Mouse (Mus musculus): ENCODE measurements around the gene Tbk1.

Gene Tbk1

GRCm38 (mm10) chr10:121586675-121587370, at the start of gene Tbk1:
TSS of gene Tbk1 (minus strand) at chr10:121586787.
- peak; percentile 94 for DNase-seq (ENCODE audit: low spot score)

GRCm38 (mm10) chr10:121636276-121636675, 49.7 kb upstream of the Tbk1 start:
- no peak for DNase-seq (ENCODE audit: low spot score)

GRCm38 (mm10) chr10:121634159-121634558, 47.6 kb upstream of the Tbk1 start:
- no peak for DNase-seq (ENCODE audit: low spot score)

DNA sequence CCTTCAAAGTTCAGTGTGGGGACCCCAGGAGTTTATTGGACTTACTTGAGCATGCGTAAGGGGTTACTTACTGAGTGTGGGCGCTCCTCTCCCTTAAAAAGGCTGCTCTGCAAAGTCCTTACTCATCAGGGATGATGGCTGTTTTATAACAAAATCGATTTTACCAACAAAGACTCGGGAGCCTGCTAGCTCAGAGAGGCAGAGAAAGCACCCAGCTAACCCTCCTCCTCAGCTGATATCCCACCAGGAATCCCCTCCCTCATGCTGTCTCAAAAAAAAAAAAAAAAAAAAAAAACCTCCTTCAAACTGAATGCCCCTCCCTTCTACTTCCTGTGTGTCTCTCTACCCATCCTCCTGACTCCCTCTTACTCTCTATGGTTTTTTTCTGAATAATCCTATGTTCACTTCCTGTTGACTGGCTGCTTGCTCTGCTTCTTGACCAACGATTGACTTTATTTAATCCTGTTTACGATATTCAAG, 42.0 kb upstream of the Tbk1 start:
- no peak for DNase-seq (ENCODE audit: low spot score)

- DNase-seq (ENCODE audit: low spot score), result no peak
These were observed 40.7 kb upstream of the Tbk1 start for GRCm38 (mm10) chr10:121627216-121627852.

DNA sequence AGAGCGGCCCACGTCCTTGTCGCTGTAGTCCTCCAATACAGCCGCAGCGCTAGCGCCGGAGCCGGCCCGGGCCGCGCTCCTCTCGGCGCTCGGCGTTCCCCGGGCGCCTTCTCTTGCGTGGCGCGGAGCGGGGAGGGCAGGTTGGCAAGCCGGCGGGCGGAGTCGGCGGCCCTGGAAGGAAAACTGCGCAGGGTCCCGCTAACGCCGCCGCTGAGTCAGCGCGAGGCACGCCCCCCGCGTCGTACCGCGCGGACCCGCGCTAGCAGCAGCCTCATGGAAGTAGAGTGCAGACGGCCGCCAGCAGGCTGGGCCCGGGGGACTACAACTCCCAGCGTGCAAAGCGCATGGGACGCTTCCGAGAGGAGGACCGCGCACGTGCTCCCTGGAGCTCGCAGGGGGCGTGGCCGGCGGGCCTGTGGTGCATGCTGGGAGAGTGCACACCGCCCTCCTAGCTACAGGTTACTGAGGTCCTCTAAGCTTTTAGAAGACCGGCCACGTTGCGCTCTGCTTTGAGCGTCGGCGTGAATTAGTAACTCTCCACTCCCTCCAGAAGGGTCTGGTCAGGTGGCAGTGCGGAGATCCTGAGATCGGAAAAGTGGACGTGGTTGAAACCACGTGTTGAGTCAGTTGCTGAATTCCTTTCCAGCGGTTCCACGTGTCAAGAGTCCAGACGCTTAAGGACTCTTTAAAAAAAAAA, 39.7 kb upstream of the Tbk1 start, which contains the start of gene Xpot:
TSS of gene Xpot (minus strand) at position 147 of the 697 bp plus-strand sequence.
- peak; percentile 99 for DNase-seq (ENCODE audit: low spot score)

- no peak for DNase-seq (ENCODE audit: low spot score)
These were observed 39.0 kb upstream of the Tbk1 start for GRCm38 (mm10) chr10:121625407-121626185.

DNA sequence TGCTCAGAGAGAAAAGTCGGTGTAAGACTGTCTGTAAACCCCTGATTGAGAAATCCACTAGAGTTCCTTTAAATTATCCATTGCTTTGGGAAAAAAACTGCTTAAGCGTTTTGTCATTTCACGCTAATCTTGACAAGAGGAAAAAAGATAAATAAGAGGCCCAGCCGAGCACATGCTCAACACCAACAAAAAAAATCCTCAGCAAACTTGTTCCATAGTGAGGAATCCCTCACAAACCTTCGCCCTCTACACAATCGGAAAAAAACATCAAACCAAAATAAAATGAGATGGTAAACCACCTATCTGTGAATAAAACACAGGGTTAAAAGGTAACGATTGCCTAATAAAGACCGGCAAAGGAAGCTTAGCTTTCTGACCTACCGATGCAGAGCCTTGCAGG, 38.4 kb upstream of the Tbk1 start:
- no peak for DNase-seq (ENCODE audit: low spot score)

DNA sequence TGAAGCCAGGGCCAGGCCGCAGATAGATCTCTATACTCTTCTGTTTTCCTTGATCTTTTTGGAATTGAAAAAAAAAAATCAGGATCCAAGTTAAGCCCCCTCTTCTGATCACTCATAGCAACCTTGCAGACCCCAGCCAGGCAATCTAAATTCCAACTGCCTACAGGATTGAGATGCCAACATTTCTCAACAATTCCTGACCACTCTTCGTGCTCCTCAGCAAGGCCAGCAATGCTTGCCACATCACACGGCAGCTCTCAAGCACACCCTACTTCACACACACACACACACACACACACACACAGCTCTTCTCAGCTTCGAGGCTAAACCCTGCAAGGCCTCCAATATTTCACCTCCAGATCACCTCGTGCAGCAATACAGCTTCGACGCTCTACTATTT, 37.1 kb upstream of the Tbk1 start:
- no peak for DNase-seq (ENCODE audit: low spot score)

DNA sequence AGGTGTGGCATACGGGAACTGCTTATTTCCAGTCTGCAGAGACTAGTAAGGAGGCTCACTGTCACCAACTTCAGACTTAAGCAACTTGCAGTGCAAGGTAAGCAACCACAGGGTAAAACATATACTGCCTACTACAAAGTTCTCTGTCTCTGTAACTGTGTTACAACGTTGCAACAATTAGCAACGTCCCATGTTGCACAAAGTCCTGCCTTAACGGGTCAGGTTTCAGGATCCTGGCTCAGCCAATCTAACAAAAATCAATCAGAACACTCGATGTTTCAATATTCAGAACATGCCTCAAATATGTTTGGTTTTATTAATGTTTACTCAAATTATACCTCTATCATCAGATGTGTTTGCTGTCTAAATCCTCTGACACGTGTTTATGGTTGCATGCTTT, 35.8 kb upstream of the Tbk1 start:
- DNase-seq (ENCODE audit: low spot score), result no peak

- DNase-seq (ENCODE audit: low spot score), result no peak
These were observed 29.3 kb upstream of the Tbk1 start for GRCm38 (mm10) chr10:121615935-121616334.

DNA sequence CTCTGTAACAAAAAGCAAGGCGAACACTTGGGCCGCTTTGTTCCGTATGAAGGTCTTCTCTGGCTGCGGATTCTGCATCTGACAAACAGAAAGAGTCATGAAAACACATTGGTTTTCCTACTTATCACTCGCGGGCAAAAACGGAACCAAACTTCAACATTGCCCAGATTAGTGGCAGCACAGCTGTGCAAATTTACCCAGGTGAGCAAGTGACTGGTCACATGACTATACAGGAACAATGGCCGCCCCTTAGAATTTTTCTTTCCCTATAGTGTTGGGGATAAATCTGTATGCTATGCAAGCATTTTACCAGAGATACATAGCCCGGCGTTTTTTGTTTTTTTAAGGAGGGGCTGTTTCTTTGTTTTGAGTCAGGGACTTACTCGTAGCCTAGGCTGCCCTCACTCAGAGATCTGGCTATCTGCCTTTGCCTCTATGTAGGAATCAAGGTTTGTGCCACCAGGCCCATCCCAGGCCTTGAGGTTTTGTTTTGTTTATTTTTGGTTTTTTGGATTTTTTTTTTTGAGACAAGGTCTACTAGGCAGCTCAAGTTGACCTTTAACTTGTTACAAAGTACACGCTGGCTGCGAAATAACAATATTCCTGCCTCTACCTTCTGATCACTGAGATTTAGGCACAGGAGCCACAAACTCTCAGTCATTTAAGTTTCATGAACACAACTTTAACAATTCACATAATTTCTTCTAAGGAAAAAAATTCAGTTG, 28.7 kb upstream of the Tbk1 start:
- no peak for DNase-seq (ENCODE audit: low spot score)

- DNase-seq (ENCODE audit: low spot score), result no peak
These were observed 27.0 kb upstream of the Tbk1 start for GRCm38 (mm10) chr10:121613570-121613969.

- DNase-seq (ENCODE audit: low spot score), result peak; percentile 59
These were observed 25.9 kb upstream of the Tbk1 start for GRCm38 (mm10) chr10:121612448-121612847.

DNA sequence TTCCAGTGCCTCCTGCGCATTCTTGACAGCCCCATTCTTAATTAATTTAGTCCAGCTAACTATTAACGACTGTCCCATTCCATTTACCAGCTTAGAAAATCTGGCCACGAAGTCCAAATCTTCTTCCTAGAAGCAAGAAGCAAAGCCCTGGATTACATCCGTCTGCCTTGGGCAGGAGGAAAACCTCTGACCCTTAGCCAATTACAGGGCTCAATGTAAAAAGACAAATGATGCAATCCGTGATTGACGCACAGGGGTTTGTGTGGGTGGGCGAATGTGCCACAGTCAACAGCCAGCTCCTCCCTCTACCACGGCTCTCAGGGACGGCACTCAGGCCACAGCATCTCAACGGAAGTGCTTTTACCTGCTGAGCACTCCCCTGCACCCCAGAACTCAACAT, 25.0 kb upstream of the Tbk1 start:
- DNase-seq (ENCODE audit: low spot score), result no peak

DNA sequence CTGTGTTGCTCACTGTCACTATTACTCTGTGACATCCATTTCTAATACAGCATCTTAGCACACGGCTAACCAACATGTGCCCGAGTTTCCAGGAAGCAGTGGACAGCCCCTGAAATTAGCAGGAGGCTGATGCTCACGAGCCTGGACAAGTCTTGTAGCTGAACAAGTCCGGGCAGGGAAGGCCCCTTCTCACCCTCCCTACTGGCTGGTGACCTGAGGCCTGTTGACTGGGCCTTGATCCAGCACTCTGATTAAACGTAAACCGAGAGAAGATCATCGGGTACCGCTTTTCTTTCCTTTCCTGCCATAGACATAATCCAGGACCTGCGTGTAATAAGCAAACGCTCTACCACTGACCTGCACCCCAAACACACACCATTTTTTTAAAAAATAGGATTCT, 21.6 kb upstream of the Tbk1 start:
- no peak for DNase-seq (ENCODE audit: low spot score)

- DNase-seq (ENCODE audit: low spot score), result no peak
These were observed 18.2 kb upstream of the Tbk1 start for GRCm38 (mm10) chr10:121604632-121605344.

GRCm38 (mm10) chr10:121603556-121603955, 17.0 kb upstream of the Tbk1 start:
- DNase-seq (ENCODE audit: low spot score), result no peak

- no peak for DNase-seq (ENCODE audit: low spot score)
These were observed 14.7 kb upstream of the Tbk1 start for GRCm38 (mm10) chr10:121601272-121601671.

DNA sequence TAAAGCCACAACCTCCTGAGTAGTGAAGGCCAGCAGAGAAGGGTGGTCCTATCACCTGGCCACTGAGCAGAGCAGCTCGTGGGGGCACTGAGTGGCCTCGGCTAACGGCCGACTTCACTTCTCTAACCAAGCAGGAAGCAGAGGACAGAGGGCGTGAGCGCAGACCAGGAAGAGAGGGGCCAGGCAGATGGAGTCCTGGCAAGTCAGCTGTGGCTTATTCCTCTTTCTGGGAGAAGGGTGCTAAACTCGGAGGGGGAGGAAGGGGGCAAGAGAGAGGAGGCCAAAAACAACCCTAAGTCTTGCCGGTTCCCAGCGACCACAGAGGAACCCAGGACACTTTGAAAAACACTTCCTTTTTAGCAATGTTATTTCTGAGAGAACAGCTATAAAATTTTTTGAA, 10.0 kb upstream of the Tbk1 start:
- DNase-seq (ENCODE audit: low spot score), result no peak

GRCm38 (mm10) chr10:121591106-121591505, 4.5 kb upstream of the Tbk1 start:
- DNase-seq (ENCODE audit: low spot score), result no peak

Measured in testis, postnatal 10 days (tissue).